Mouse (Mus musculus): ENCODE data around the gene Gm20916.
"Not testable (repeated sequence)": the region's sequence is repeated elsewhere in the genome, so short reads cannot be mapped to it uniquely, and the experiment has no call there.

GRCm38 (mm10) chrY:79319265-79319664 lies at the start of gene Gm20916:
- TF ChIP-seq CTCF, POLR2A (IDR thresholded peaks at IDR 0.05; ENCODE audit: extremely low read depth, insufficient read depth, low read length): not testable (repeated sequence)
